Mouse (Mus musculus): ENCODE results near the gene Frat1. TPM values are rescaled to one million over a fixed set of nuclear protein-coding genes. Genes with fewer than 3 reads are reported as not detected.
"Not testable (repeated sequence)": the region's sequence is repeated elsewhere in the genome, so short reads cannot be mapped to it uniquely, and the experiment has no call there.

The Frat1 gene
- polyA plus RNA-seq, 1 experiment from 2014 or later = 9.1 TPM

DNA sequence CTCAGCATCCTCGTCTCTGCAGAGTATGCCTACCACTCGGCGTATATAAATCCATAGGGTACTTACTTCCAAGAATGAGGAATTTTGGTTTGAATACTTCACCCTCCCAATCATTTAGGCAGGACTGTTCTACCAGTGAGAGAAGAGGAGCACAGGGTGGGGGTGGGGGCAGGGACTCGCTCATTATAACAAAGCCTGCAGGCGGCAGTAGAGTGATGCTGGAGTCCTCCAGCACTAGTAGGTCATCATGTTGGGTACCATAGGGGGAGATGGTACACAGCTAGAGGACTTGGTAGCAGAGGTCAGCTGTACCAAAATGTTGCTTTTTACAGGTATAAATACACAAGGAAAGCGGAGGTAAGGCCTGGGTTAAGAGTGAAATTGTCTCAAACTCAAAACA, 14.6 kb downstream of the Frat1 start:
- H3K27ac ChIP-seq (replicated peaks) = no peak overlapping the region
- H3K36me3 ChIP-seq (replicated peaks) = no peaks in the 10 kb centered on the region
- no peak for ATAC-seq (ENCODE audit: insufficient read depth)
- no peaks in the 10 kb centered on the region for H3K9me3 ChIP-seq (replicated peaks)
- peaks cover 54% of the 10 kb centered on the region for H3K4me1 ChIP-seq (replicated peaks)
- no peak overlapping the region for H3K4me3 ChIP-seq (replicated peaks)
- H3K9ac ChIP-seq = no peak overlapping the region
- H3K4me2 ChIP-seq = no peak overlapping the region; the same call in 1 of the 2 replicates
- no peaks in the 10 kb centered on the region for H3K27me3 ChIP-seq
- WGBS (ENCODE audit: insufficient replicate concordance) = 69% methylated on average over 6 of the region's 6 CpGs

GRCm38 (mm10) chr19:41846366-41847090, 16.8 kb downstream of the Frat1 start:
- Histone ChIP-seq H3K27me3 (no peaks in the 10 kb centered on the region), H3K9ac (peak overlapping the region; percentile 78), H3K4me1 (replicated peaks) (peaks cover 49% of the 10 kb centered on the region), H3K4me2 (peak overlapping the region; percentile 98), H3K36me3 (replicated peaks) (no peaks in the 10 kb centered on the region), H3K4me3 (replicated peaks) (peak overlapping the region; percentile 90), H3K27ac (replicated peaks) (peak overlapping the region; percentile 91), H3K9me3 (replicated peaks) (no peaks in the 10 kb centered on the region)
- WGBS (ENCODE audit: insufficient replicate concordance) = 8% methylated on average over 21 of the region's 21 CpGs
- peak; percentile 6; the same call in 1 of the 2 replicates for ATAC-seq (ENCODE audit: insufficient read depth)

DNA sequence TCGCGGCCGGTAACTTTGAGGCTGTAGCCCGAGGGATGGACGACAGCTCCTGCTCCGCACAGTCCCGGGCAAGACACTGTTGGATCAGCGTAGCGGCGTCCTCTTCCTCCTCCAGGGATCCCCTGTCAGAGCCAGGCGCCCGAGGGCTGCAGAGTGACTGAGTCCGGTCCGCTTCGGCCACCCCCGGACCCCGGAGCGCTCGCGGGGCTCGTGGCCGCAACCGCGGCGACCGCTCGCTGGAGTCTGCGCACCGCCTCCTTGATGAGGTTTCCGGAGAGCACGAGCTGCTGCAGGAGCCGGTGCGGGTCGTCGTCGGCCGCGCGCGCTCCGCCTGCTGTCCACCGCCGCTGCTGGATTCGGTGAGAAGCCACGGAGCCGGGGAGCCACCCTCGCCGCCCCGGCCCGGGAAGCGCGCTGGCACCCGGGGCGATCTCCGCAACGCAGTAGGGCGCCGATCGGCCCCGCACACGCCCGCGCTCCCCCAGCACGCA, 17.4 kb downstream of the Frat1 start:
- peak overlapping the region; percentile 98 for H3K4me2 ChIP-seq
- no peaks in the 10 kb centered on the region for H3K27me3 ChIP-seq
- no peaks in the 10 kb centered on the region for H3K9me3 ChIP-seq (replicated peaks)
- 0% methylated on average over 63 of the region's 64 CpGs for WGBS (ENCODE audit: insufficient replicate concordance)
- peaks cover 53% of the 10 kb centered on the region for H3K4me1 ChIP-seq (replicated peaks)
- H3K9ac ChIP-seq = peak overlapping the region; percentile 78
- peak overlapping the region; percentile 91 for H3K27ac ChIP-seq (replicated peaks)
- H3K36me3 ChIP-seq (replicated peaks) = no peaks in the 10 kb centered on the region
- ATAC-seq (ENCODE audit: insufficient read depth) = peak; percentile 32
- peak overlapping the region; percentile 90 for H3K4me3 ChIP-seq (replicated peaks)

DNA sequence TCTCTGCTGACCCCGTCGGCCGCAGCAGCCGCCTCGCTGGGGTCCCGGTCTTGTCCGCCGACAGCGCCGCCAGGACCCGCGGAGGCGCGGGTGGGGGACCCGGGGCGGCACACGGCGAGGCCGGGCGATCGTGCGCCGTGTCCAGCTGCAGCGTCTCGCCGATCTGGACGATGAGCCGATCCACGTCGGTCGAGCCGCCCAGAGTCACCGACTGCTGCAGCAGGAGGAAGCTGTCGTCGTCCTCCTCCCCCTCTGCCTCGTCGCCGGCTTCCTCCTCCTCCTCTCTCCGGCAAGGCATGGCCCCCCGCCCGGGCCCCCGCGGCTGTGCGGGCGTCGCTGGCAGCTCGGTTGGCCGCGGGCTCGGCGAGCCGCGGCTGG, 17.8 kb downstream of the Frat1 start:
- ATAC-seq (ENCODE audit: insufficient read depth) = peak; percentile 41

DNA sequence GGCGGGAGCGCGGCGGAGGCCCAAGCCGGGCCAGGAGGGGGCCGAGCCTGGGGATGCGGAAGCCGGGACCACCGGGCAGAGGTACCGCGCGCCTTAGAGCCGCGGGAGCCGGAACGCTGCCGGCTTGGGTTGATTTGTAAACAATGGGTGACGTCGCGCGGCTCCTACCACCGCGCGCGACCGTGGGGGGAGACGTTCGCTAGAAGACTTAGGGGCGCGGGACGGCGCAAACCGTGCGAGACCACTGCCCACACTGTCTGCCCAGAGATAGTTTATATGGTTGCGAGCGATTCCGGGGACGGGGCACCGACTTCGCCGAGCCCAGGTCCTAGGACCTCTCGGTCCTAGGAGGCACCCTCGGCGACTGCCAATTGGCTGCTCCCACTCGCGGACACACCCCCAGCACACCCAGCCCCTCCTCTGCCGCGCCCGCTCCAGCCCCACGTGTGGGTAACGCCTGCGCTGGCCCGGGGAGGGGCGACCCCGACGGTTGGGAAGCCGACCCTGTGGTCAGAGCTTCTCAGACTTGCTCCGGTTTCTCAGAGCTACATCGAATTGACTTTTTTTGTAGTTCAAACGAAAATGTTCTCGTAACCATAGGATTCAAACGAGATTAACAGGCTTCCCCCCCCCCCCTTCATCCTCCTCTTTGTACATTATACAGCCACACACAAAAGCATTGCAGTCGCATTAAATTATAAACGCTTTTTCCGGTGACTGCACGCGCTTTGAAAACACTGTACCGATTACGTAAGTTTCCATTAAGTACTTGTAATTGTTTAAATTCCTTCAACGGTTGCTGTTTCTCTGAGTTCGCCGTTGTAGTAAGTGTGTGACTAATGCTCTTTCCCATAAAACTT, 18.5 kb downstream of the Frat1 start, which contains the start of gene Frat2:
TSS of gene Frat2 (minus strand) at position 141 of the 860 bp plus-strand sequence.
- H3K4me1 ChIP-seq (replicated peaks) = peaks cover 57% of the 10 kb centered on the region
- H3K9me3 ChIP-seq (replicated peaks) = no peaks in the 10 kb centered on the region
- peak; percentile 91 for ATAC-seq (ENCODE audit: insufficient read depth)
- H3K27ac ChIP-seq (replicated peaks) = peak within 1 kb of the TSS; percentile 91
- no peaks in the 10 kb centered on the region for H3K27me3 ChIP-seq
- peak within 1 kb of the TSS; percentile 78 for H3K9ac ChIP-seq
- peak within 1 kb of the TSS; percentile 90 for H3K4me3 ChIP-seq (replicated peaks)
- H3K36me3 ChIP-seq (replicated peaks) = no peaks in the 10 kb centered on the region
- WGBS (ENCODE audit: insufficient replicate concordance) = under 1% methylated on average over 72 of the region's 72 CpGs
- H3K4me2 ChIP-seq = peak within 1 kb of the TSS; percentile 98

More for the DNA sequence above, 17.8 kb downstream of the Frat1 start:
- WGBS (ENCODE audit: insufficient replicate concordance) = 0% methylated on average over 45 of the region's 53 CpGs
- Histone ChIP-seq H3K27ac (replicated peaks) (peak overlapping the region; percentile 91), H3K4me2 (peak overlapping the region; percentile 98), H3K4me3 (replicated peaks) (peak overlapping the region; percentile 90), H3K4me1 (replicated peaks) (peaks cover 55% of the 10 kb centered on the region), H3K9ac (peak overlapping the region; percentile 78)
- not testable (repeated sequence) for H3K9me3 ChIP-seq (replicated peaks); H3K36me3 ChIP-seq (replicated peaks); H3K27me3 ChIP-seq

GRCm38 (mm10) chr19:41850021-41850718, 20.4 kb downstream of the Frat1 start:
- no peak overlapping the region for H3K9ac ChIP-seq
- no peaks in the 10 kb centered on the region for H3K36me3 ChIP-seq (replicated peaks)
- no peaks in the 10 kb centered on the region for H3K27me3 ChIP-seq
- H3K9me3 ChIP-seq (replicated peaks) = no peaks in the 10 kb centered on the region
- H3K27ac ChIP-seq (replicated peaks) = no peak overlapping the region
- WGBS (ENCODE audit: insufficient replicate concordance) = 53% methylated on average over 6 of the region's 6 CpGs
- peaks cover 46% of the 10 kb centered on the region for H3K4me1 ChIP-seq (replicated peaks)
- ATAC-seq (ENCODE audit: insufficient read depth) = no peak
- no peak overlapping the region for H3K4me3 ChIP-seq (replicated peaks)
- H3K4me2 ChIP-seq = no peak overlapping the region

GRCm38 (mm10) chr19:41850719-41851543, 21.2 kb downstream of the Frat1 start:
- Histone ChIP-seq H3K27me3 (no peaks in the 10 kb centered on the region), H3K4me3 (replicated peaks) (no peak overlapping the region), H3K27ac (replicated peaks) (no peak overlapping the region; the same call in 1 of the 2 replicates), H3K9ac (no peak overlapping the region), H3K4me1 (replicated peaks) (peaks cover 40% of the 10 kb centered on the region), H3K9me3 (replicated peaks) (no peaks in the 10 kb centered on the region), H3K36me3 (replicated peaks) (no peaks in the 10 kb centered on the region), H3K4me2 (no peak overlapping the region)
- 39% methylated on average over 14 of the region's 14 CpGs for WGBS (ENCODE audit: insufficient replicate concordance)
- no peak for ATAC-seq (ENCODE audit: insufficient read depth)

- Histone ChIP-seq H3K27me3 (no peaks in the 10 kb centered on the region), H3K9ac (no peak overlapping the region), H3K36me3 (replicated peaks) (no peaks in the 10 kb centered on the region), H3K4me2 (no peak overlapping the region), H3K27ac (replicated peaks) (no peak overlapping the region), H3K9me3 (replicated peaks) (no peaks in the 10 kb centered on the region), H3K4me1 (replicated peaks) (peaks cover 37% of the 10 kb centered on the region), H3K4me3 (replicated peaks) (no peak overlapping the region)
- no peak for ATAC-seq (ENCODE audit: insufficient read depth)
- WGBS (ENCODE audit: insufficient replicate concordance) = 25% methylated on average over 4 of the region's 4 CpGs
These were observed 22.7 kb downstream of the Frat1 start for GRCm38 (mm10) chr19:41852423-41852822.

GRCm38 (mm10) chr19:41857086-41857762, 27.5 kb downstream of the Frat1 start:
- WGBS (ENCODE audit: insufficient replicate concordance) = 35% methylated on average over 5 of the region's 5 CpGs
- Histone ChIP-seq H3K27me3 (no peaks in the 10 kb centered on the region), H3K27ac (replicated peaks) (0 out of 2 replicates have a peak overlapping the region, but pooled peaks have one; percentile 12), H3K9me3 (replicated peaks) (no peaks in the 10 kb centered on the region), H3K36me3 (replicated peaks) (0 out of 2 replicates have a peak, but pooled peaks cover 4% of the 10 kb centered on the region), H3K4me3 (replicated peaks) (no peak overlapping the region), H3K4me1 (replicated peaks) (peaks cover 23% of the 10 kb centered on the region), H3K9ac (no peak overlapping the region), H3K4me2 (no peak overlapping the region)
- peak; percentile 51 for ATAC-seq (ENCODE audit: insufficient read depth)

Measured in liver, embryonic 15.5 days (tissue).